ENCODE assay signal across 25 mouse cellular contexts in genomic region chr9:102373886-102374285, GRCm38 (mm10). TPM values are rescaled to one million over a fixed set of nuclear protein-coding genes. Genes with fewer than 3 reads are reported as not detected.
"Had no signal": no experiment of that assay in that cellular context is flagged by ENCODE, and none has a peak within 500 bp of the region (broad histone marks: within the 10 kb centered on the region; RNA-seq: fewer than 3 reads in every experiment).

No protein-coding gene starts in this region.

- H3K4me3 ChIP-seq: heart, embryonic 13.5 days; heart, embryonic 15.5 days; hindbrain, embryonic 12.5 days; intestine, embryonic 15.5 days; limb, embryonic 13.5 days; limb, embryonic 15.5 days; liver, embryonic 12.5 days had no signal

- H3K27ac ChIP-seq: heart, embryonic 13.5 days; heart, embryonic 15.5 days; hindbrain, embryonic 12.5 days; hindbrain, embryonic 14.5 days; intestine, embryonic 15.5 days; left cerebral cortex, adult 2 months; limb, embryonic 13.5 days; limb, embryonic 15.5 days; liver, embryonic 12.5 days; liver, embryonic 14.5 days had no signal

- ATAC-seq: hindbrain, embryonic 16.5 days; inflammation-experienced regulatory T-cells, adult 6 months; intestine, embryonic 15.5 days; intestine, postnatal 0 days; liver, embryonic 12.5 days had no signal

- H3K27me3 ChIP-seq: heart, embryonic 13.5 days; heart, embryonic 15.5 days; hindbrain, embryonic 12.5 days; intestine, embryonic 15.5 days; limb, embryonic 13.5 days; limb, embryonic 15.5 days; liver, embryonic 12.5 days had no signal

- DNase-seq: gastrocnemius, postnatal 14 days; gastrocnemius, postnatal 36 days; heart, adult 18-20 months; heart, postnatal 36 days; kidney, adult 18-20 months; kidney, adult 8-10 months; kidney, postnatal 10 days; kidney, postnatal 25 days; kidney, postnatal 4 days; layer of hippocampus, adult 9-11 months had no signal

- H3K4me1 ChIP-seq: heart, embryonic 13.5 days; heart, embryonic 15.5 days; intestine, embryonic 15.5 days; limb, embryonic 15.5 days; liver, embryonic 12.5 days had no signal

- H3K9ac ChIP-seq: heart, embryonic 13.5 days; heart, embryonic 15.5 days; hindbrain, embryonic 12.5 days; hindbrain, embryonic 14.5 days; intestine, embryonic 15.5 days; limb, embryonic 13.5 days; limb, embryonic 15.5 days; liver, embryonic 12.5 days; liver, embryonic 14.5 days had no signal

- H3K36me3 ChIP-seq: heart, embryonic 13.5 days; heart, embryonic 15.5 days; hindbrain, embryonic 12.5 days; intestine, embryonic 15.5 days; limb, embryonic 13.5 days; limb, embryonic 15.5 days; liver, embryonic 12.5 days had no signal

- H3K9me3 ChIP-seq: heart, embryonic 13.5 days; heart, embryonic 15.5 days; hindbrain, embryonic 12.5 days; intestine, embryonic 15.5 days; limb, embryonic 13.5 days; limb, embryonic 15.5 days; liver, embryonic 12.5 days had no signal

- H3K4me2 ChIP-seq: heart, embryonic 11.5 days; heart, embryonic 13.5 days; heart, embryonic 15.5 days; hindbrain, embryonic 12.5 days; hindbrain, embryonic 14.5 days; intestine, embryonic 15.5 days; limb, embryonic 13.5 days; limb, embryonic 15.5 days; liver, embryonic 12.5 days had no signal

RNA-seq across cellular contexts. Expression of gene Ephb1, which starts 19.4 kb away (rescaled TPM):
- total RNA-seq: hematopoietic stem cell, adult 5-6 weeks had no signal
- polyA plus RNA-seq: inflammation-experienced regulatory T-cells, adult 6 months had no signal
